Mouse (Mus musculus) kidney, adult 2 months (tissue): ENCODE measurements around the gene Efhc1. TPM values are rescaled to one million over a fixed set of nuclear protein-coding genes. Genes with fewer than 3 reads are reported as not detected.
A peak's percentile ranks its signal among the peaks of the same experiment; 100 is the strongest.

Experiments
- DNase-seq: peaks from one replicate; pipeline ENCODE4 v3.0.0; 2021
- H3K27ac ChIP-seq: fragments of 200-500 bp; 2 replicates; pipeline ENCODE4 v1.5.1; 2012; ENCODE audit warnings: low read depth, low read length, control low read depth, inconsistent platforms; ENCODE audit not compliant: insufficient read depth
- H3K27me3 ChIP-seq: fragments of 200-500 bp; replicated peaks from 2 replicates; pipeline ENCODE4 v1.6.1; 2012; ENCODE audit warnings: mild to moderate bottlenecking, moderate library complexity, low read length, inconsistent platforms; ENCODE audit not compliant: control insufficient read depth, insufficient read depth
- H3K36me3 ChIP-seq: fragments of 200-500 bp; 2 replicates; pipeline ENCODE4 v1.6.1; 2012; ENCODE audit warnings: mild to moderate bottlenecking, moderate library complexity, low read length, inconsistent platforms; ENCODE audit not compliant: control insufficient read depth, insufficient read depth
- H3K4me1 ChIP-seq: fragments of 200-500 bp; 2 replicates; pipeline ENCODE4 v1.6.1; 2011; ENCODE audit warnings: low read length; ENCODE audit not compliant: control insufficient read depth, insufficient read depth
- H3K4me3 ChIP-seq: fragments of 200-500 bp; 2 replicates; pipeline ENCODE4 v1.5.1; 2011; ENCODE audit warnings: mild to moderate bottlenecking, low read depth, low read length, control low read depth; ENCODE audit not compliant: insufficient read depth
- CTCF ChIP-seq: fragments of 200-500 bp; conservative IDR thresholded peaks from 2 replicates; pipeline ENCODE4 v1.5.1; 2011; ENCODE audit warnings: low read depth, mild to moderate bottlenecking, control low read depth, low read length, moderate library complexity, mixed read lengths; ENCODE audit not compliant: insufficient read depth, insufficient read length
- POLR2A ChIP-seq: fragments of 200-500 bp; IDR thresholded peaks from one replicate; pipeline ENCODE4 v1.6.1; 2011; ENCODE audit warnings: low read depth, low read length, control low read depth
- WGBS: fragments of 180-500 bp; shearing (Covaris S2); methylation state at CpG from one replicate; pipeline ENCODE4 v1.1.7; 2018; 5-methylcytosine and 5-hydroxymethylcytosine counted together
- polyA plus RNA-seq: library from polyadenylated mRNA; depleted of rRNA; stranded (reverse); fragments of >200 nt; gene quantifications from 2 replicates; pipeline ENCODE4 v1.2.3, GENCODE M21; 2012; rRNA removed

Efhc1 gene
- 0.48 and 0.52 TPM in 2 replicates for polyA plus RNA-seq

- 2% methylated on average over 21 of the region's 23 CpGs for WGBS
- no peaks in the 10 kb centered on the region for H3K27me3 ChIP-seq
- H3K36me3 ChIP-seq, result no peaks in the 10 kb centered on the region
- 0 out of 2 replicates have a peak, but pooled peaks cover 3% of the 10 kb centered on the region for H3K4me1 ChIP-seq
- no peak for TF ChIP-seq POLR2A
- TF ChIP-seq CTCF, result no peak
- peak; percentile 93 for DNase-seq
- no peak within 1 kb of the TSS for H3K27ac ChIP-seq
- H3K4me3 ChIP-seq, result peak within 1 kb of the TSS; percentile 56
Measured at GRCm38 (mm10) chr1:20951300-20951763, at the start of gene Efhc1. Efhc1 (plus strand) TSS chr1:20951626.

DNA sequence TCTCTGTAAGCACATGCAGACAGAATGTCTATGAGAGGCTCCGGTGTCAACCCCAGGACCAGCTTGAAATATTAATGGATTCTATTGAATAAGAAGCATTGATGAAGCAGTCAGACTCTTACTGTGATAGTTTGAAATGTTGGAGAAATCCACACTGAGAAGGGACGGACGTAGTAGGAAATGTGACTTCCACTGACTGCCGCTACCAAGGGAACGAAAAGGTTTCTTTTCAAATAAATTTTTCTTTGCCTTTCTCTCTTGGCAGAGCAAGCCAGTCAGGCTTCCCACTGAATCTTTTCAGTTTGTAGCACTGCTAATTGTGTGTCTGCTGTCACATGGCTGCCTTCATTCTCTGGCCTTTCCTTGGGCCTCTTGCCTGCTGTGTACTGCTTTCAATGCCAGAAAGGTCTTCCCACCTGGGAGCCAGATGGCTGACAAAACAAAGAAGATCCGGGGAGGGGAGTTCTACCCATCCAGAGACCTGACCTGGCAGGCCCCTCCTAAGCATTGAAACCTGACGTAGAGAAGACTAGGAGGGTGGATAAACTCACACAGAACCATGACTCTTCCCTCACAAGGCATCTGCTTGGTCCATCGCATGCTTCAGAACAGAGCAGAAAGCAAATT lies 45.8 kb upstream of the Efhc1 start:
- DNase-seq, result no peak
- Histone ChIP-seq H3K4me3 (no peak overlapping the region), H3K27me3 (no peaks in the 10 kb centered on the region), H3K27ac (no peak overlapping the region), H3K4me1 (no peaks in the 10 kb centered on the region), H3K36me3 (no peaks in the 10 kb centered on the region)
- 90% methylated on average over 8 of the region's 8 CpGs for WGBS
- TF ChIP-seq CTCF (no peak), POLR2A (no peak)

DNA sequence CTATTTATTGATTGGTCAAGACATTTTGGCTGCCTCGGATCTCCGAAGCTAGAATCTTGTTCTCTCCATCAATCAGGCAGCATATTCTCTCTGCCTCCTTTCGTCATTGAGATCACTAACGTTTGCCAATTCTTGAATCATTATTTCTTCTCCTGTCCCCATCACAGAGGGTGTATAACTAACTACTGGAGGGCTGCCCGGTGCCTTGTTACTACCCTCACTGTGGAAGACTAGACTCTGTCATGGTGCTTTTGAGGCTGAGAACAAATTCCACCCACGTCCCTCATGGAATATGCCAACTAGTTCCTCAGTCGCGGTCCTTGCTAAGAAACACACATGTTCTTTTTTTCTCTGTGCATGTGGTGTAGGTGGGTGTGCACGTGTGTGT lies 45.3 kb upstream of the Efhc1 start:
- Histone ChIP-seq H3K4me1 (no peaks in the 10 kb centered on the region), H3K36me3 (no peaks in the 10 kb centered on the region), H3K4me3 (no peak overlapping the region), H3K27me3 (no peaks in the 10 kb centered on the region), H3K27ac (no peak overlapping the region)
- WGBS, result 92% methylated on average over 9 of the region's 9 CpGs
- no peak for TF ChIP-seq CTCF
- no peak for TF ChIP-seq POLR2A
- no peak for DNase-seq

- no peak for TF ChIP-seq POLR2A
- TF ChIP-seq CTCF, result no peak
- WGBS, result 83% methylated on average over 4 of the region's 4 CpGs
- no peak for DNase-seq
- no peaks in the 10 kb centered on the region for H3K27me3 ChIP-seq
- no peaks in the 10 kb centered on the region for H3K4me1 ChIP-seq
- H3K36me3 ChIP-seq, result no peaks in the 10 kb centered on the region
- no peak overlapping the region for H3K4me3 ChIP-seq
- no peak overlapping the region for H3K27ac ChIP-seq
Measured at GRCm38 (mm10) chr1:20908541-20908940, 42.9 kb upstream of the Efhc1 start.

DNA sequence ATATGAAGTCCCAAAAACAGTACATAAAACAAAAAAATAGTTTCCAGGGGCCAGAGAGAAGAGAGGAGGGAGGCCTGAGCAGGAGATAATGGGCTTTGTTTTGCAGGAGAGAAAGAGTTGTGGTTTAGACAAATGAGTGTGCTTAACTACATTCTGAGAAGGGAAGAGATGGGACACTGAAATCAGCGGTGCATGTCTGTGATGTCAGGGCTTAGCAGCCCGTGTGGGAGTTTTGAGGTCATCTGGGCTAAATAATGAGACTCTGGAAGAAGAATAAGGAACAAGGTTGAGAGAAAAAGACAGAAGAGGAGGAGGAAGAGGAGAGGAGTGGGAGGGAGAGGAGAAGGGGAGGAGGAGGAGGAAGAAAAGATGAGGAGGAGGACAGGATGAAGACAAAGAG lies 39.3 kb upstream of the Efhc1 start:
- 21% methylated on average over 2 of the region's 2 CpGs for WGBS
- TF ChIP-seq CTCF (no peak), POLR2A (no peak)
- no peaks in the 10 kb centered on the region for H3K27me3 ChIP-seq
- H3K4me3 ChIP-seq, result no peak overlapping the region
- H3K4me1 ChIP-seq, result no peaks in the 10 kb centered on the region
- H3K27ac ChIP-seq, result no peak overlapping the region
- no peaks in the 10 kb centered on the region for H3K36me3 ChIP-seq
- DNase-seq, result no peak

GRCm38 (mm10) chr1:20912527-20913171 lies 38.8 kb upstream of the Efhc1 start:
- DNase-seq, result no peak
- 29% methylated on average over 13 of the region's 13 CpGs for WGBS
- Histone ChIP-seq H3K27ac (no peak overlapping the region), H3K27me3 (no peaks in the 10 kb centered on the region), H3K4me1 (no peaks in the 10 kb centered on the region), H3K36me3 (no peaks in the 10 kb centered on the region), H3K4me3 (no peak overlapping the region)
- TF ChIP-seq POLR2A, result no peak
- no peak for TF ChIP-seq CTCF

- no peaks in the 10 kb centered on the region for H3K36me3 ChIP-seq
- TF ChIP-seq CTCF, result no peak
- TF ChIP-seq POLR2A, result no peak
- no peaks in the 10 kb centered on the region for H3K4me1 ChIP-seq
- DNase-seq, result no peak
- H3K27me3 ChIP-seq, result no peaks in the 10 kb centered on the region
- 91% methylated on average over 3 of the region's 3 CpGs for WGBS
- no peak overlapping the region for H3K4me3 ChIP-seq
- H3K27ac ChIP-seq, result no peak overlapping the region
Measured at GRCm38 (mm10) chr1:20914769-20915168, 36.7 kb upstream of the Efhc1 start.
